ENCODE assay signal across 11 mouse cellular contexts in genomic region chr6:88934816-88935215, GRCm38 (mm10). TPM values are rescaled to one million over a fixed set of nuclear protein-coding genes. Genes with fewer than 3 reads are reported as not detected.
A peak's percentile ranks its signal among the peaks of the same experiment; 100 is the strongest.
DNase-seq lines count a peak whose midpoint lies in the region; ATAC-seq and TF ChIP-seq lines count a peak whose summit lies in the region.
"Had no signal": no experiment of that assay in that cellular context is flagged by ENCODE, and none has a peak within 500 bp of the region (broad histone marks: within the 10 kb centered on the region; RNA-seq: fewer than 3 reads in every experiment).

No protein-coding gene starts in this region.

- H3K9me3 ChIP-seq in hindbrain, embryonic 11.5 days (ENCODE audit: control insufficient read depth, low read length), result no peaks in the 10 kb centered on the region
- no peaks in the 10 kb centered on the region for H3K9me3 ChIP-seq in hindbrain, postnatal 0 days (ENCODE audit: low read length)
- no peaks in the 10 kb centered on the region for H3K9me3 ChIP-seq in CH12.LX (replicated peaks; ENCODE audit: low read length)
- H3K9me3 ChIP-seq: hindbrain, embryonic 13.5 days had no signal

- no peak for DNase-seq in hindbrain, embryonic 11.5 days (ENCODE audit: low spot score)
- DNase-seq in hindbrain, postnatal 0 days (ENCODE audit: low spot score), result no peak
- DNase-seq in CH12.LX (ENCODE audit: extremely low read depth) (peak; percentile 81), adipocyte (ENCODE audit: low spot score) (no peak)
- DNase-seq in layer of hippocampus, adult 18-20 months (ENCODE audit: low spot score in 2 of 2), result peak; percentile 69 to 88
- peak; percentile 49 to 80 for DNase-seq in lung, postnatal 4 days
- no peak for DNase-seq in adrenal gland, adult 2 months
- no peak for DNase-seq in T-cell, adult 2 months (ENCODE audit: low spot score)

- WGBS in hindbrain, embryonic 11.5 days, result 14% methylated on average over 4 of the region's 4 CpGs
- 11% methylated on average over 4 of the region's 4 CpGs for WGBS in hindbrain, postnatal 0 days

- H3K27ac ChIP-seq in hindbrain, embryonic 11.5 days (ENCODE audit: low read depth, low read length), result 0 out of 2 replicates have a peak overlapping the region, but pooled peaks have one; percentile 30
- H3K27ac ChIP-seq in hindbrain, postnatal 0 days, result no peak overlapping the region
- H3K27ac ChIP-seq in CH12.LX (ENCODE audit: insufficient read depth, low read depth), result no peak overlapping the region
- H3K27ac ChIP-seq: hindbrain, embryonic 13.5 days had no signal

- in situ Hi-C loops in CH12.LX (cut with MboI; ENCODE audit: low pct_ligation_motif_present, low pct_unique_long_range_greater_than_20kb, low sequenced_read_pairs), result loop anchor here (5.0 to 10.0 kb wide), 5 partner anchors 32 to 700 kb away; no protein-coding TSS in a partner anchor

- no peaks in the 10 kb centered on the region for H3K36me3 ChIP-seq in hindbrain, embryonic 11.5 days (ENCODE audit: control insufficient read depth, insufficient read depth, low read length)
- no peaks in the 10 kb centered on the region for H3K36me3 ChIP-seq in hindbrain, postnatal 0 days (ENCODE audit: insufficient read depth, low read length)
- no peaks in the 10 kb centered on the region for H3K36me3 ChIP-seq in CH12.LX (replicated peaks in 1 of 2; ENCODE audit: control insufficient read depth in 1 of 2, insufficient read depth in 1 of 2, low read length in 1 of 2)
- H3K36me3 ChIP-seq: hindbrain, embryonic 13.5 days had no signal

- TF ChIP-seq RAD21 in CH12.LX (IDR thresholded peaks at IDR 0.05; ENCODE audit: low read depth, low read length), result no peak

- no peak for TF ChIP-seq EP300 in CH12.LX (IDR thresholded peaks at IDR 0.05; ENCODE audit: low read length)

- peaks cover 44% of the 10 kb centered on the region for H3K4me1 ChIP-seq in hindbrain, embryonic 11.5 days (replicated peaks; ENCODE audit: control insufficient read depth, insufficient read depth, low read length)
- H3K4me1 ChIP-seq in hindbrain, postnatal 0 days (ENCODE audit: insufficient read depth, low read length), result peaks cover 28% of the 10 kb centered on the region
- H3K4me1 ChIP-seq in CH12.LX (ENCODE audit: control insufficient read depth in 1 of 2, insufficient read depth in 2 of 2), result peaks cover 50 to 81% of the 10 kb centered on the region in 2 experiments

- no peaks in the 10 kb centered on the region for H3K79me2 ChIP-seq in CH12.LX (replicated peaks; ENCODE audit: control insufficient read depth, extremely low read depth, insufficient read depth, poor library complexity, severe bottlenecking)

- dilution Hi-C loops in CH12.LX (cut with MboI; ENCODE audit: extremely low pct_ligation_motif_present, extremely low pct_unique_long_range_greater_than_20kb, low sequenced_read_pairs), result no loop called here

- no peak for TF ChIP-seq CTCF in hindbrain, postnatal 0 days (IDR thresholded peaks at IDR 0.05; ENCODE audit: low read depth)
- no peak for TF ChIP-seq CTCF in CH12.LX (conservative IDR thresholded peaks at IDR 0.05 in 1 of 2, IDR thresholded peaks at IDR 0.05 in 1 of 2; ENCODE audit: low read depth in 2 of 2, low read length in 2 of 2)

- no peak overlapping the region for H3K4me3 ChIP-seq in hindbrain, embryonic 11.5 days (ENCODE audit: low read depth, low read length)
- H3K4me3 ChIP-seq in hindbrain, postnatal 0 days (ENCODE audit: low read length), result no peak overlapping the region
- no peak overlapping the region for H3K4me3 ChIP-seq in CH12.LX (replicated peaks in 1 of 3; ENCODE audit: low read depth in 2 of 3, low read length in 2 of 3, poor library complexity in 1 of 3)
- H3K4me3 ChIP-seq: hindbrain, embryonic 13.5 days had no signal

- no peak for TF ChIP-seq POLR2A in CH12.LX (IDR thresholded peaks at IDR 0.05; ENCODE audit: low read depth, low read length)

- H3K9ac ChIP-seq in hindbrain, embryonic 11.5 days (ENCODE audit: low read depth, low read length), result no peak overlapping the region
- no peak overlapping the region for H3K9ac ChIP-seq in hindbrain, postnatal 0 days (replicated peaks; ENCODE audit: low read length)
- no peak overlapping the region for H3K9ac ChIP-seq in CH12.LX (ENCODE audit: insufficient read depth, low read depth)

- H3K27me3 ChIP-seq in hindbrain, embryonic 11.5 days (ENCODE audit: control insufficient read depth, insufficient read depth, low read length), result no peaks in the 10 kb centered on the region
- no peaks in the 10 kb centered on the region for H3K27me3 ChIP-seq in hindbrain, postnatal 0 days (ENCODE audit: insufficient read depth, low read length)
- H3K27me3 ChIP-seq in CH12.LX (replicated peaks), result no peaks in the 10 kb centered on the region

- ATAC-seq in hindbrain, embryonic 11.5 days (ENCODE audit: low FRiP score), result no peak
- ATAC-seq in hindbrain, postnatal 0 days, result no peak

- 0 out of 2 replicates have a peak overlapping the region, but pooled peaks have one; percentile 5 for H3K4me2 ChIP-seq in hindbrain, embryonic 11.5 days (replicated peaks; ENCODE audit: low read depth, low read length)
- H3K4me2 ChIP-seq in hindbrain, postnatal 0 days (ENCODE audit: low read depth, low read length), result no peak overlapping the region
- H3K4me2 ChIP-seq in CH12.LX (ENCODE audit: insufficient read depth, low read depth, poor library complexity, severe bottlenecking), result no peak overlapping the region; the same call in 1 of the 2 replicates
- H3K4me2 ChIP-seq: hindbrain, embryonic 13.5 days; liver, embryonic 11.5 days; midbrain, embryonic 11.5 days had no signal

TF ChIP-seq in CH12.LX, 34 proteins besides CTCF, POLR2A, EP300 and RAD21:
- 0 out of 2 replicates have a peak, but pooled peaks have one; percentile 27 for TF ChIP-seq ELF1 (IDR thresholded peaks at IDR 0.05; ENCODE audit: low read depth, low read length)
- no peak for TF ChIP-seq MXI1 (IDR thresholded peaks at IDR 0.05; ENCODE audit: low read depth, low read length)
- TF ChIP-seq ZMIZ1 (IDR thresholded peaks at IDR 0.05; ENCODE audit: low read depth, low read length), result no peak
- no peak for TF ChIP-seq USF2 (conservative IDR thresholded peaks at IDR 0.05; ENCODE audit: low read depth, low read length)
- TF ChIP-seq MAX (IDR thresholded peaks at IDR 0.05; ENCODE audit: low read length), result 0 out of 2 replicates have a peak, but pooled peaks have one; percentile 17
- no peak for TF ChIP-seq POLR2AphosphoS2 (IDR thresholded peaks at IDR 0.05; ENCODE audit: low read depth, low read length)
- TF ChIP-seq NRF1 (IDR thresholded peaks at IDR 0.05; ENCODE audit: low read depth, low read length), result no peak
- TF ChIP-seq ETS1 (conservative IDR thresholded peaks at IDR 0.05; ENCODE audit: low read depth, low read length), result peak; percentile 64
- no peak for TF ChIP-seq MEF2A (IDR thresholded peaks at IDR 0.05; ENCODE audit: borderline replicate concordance, low read depth, low read length)
- TF ChIP-seq BHLHE40 (IDR thresholded peaks at IDR 0.05; ENCODE audit: low read depth, low read length), result peak; percentile 72

RNA-seq across cellular contexts. Expression of gene Tpra1, which starts 32.8 kb away (rescaled TPM):
- 40.1 and 45.4 TPM in 2 replicates for polyA plus RNA-seq in hindbrain, embryonic 11.5 days (2014; fragmentation: Nextera tagmentation; extraction: Ambion mirVana)
- total RNA-seq in hindbrain, postnatal 0 days (2014; rRNA removed), result 55.2 and 88.4 TPM in 2 replicates
- 49.4 and 56.0 TPM in 2 replicates for polyA plus RNA-seq in hindbrain, postnatal 0 days (2015; fragmentation: Nextera tagmentation; extraction: Ambion mirVana)
- 13.3 and 16.0 TPM in 2 replicates for total RNA-seq in CH12.LX (2012; rRNA removed)
- total RNA-seq in CH12.LX (2014; rRNA removed), result 9.3 and 12.2 TPM in 2 replicates
- polyA plus RNA-seq in CH12.LX (2012; ENCODE audit: insufficient read length, low read depth), result 13.5 and 15.6 TPM in 2 replicates
- total RNA-seq in layer of hippocampus, adult 18-20 months (2021), result 10 to 100 TPM; 38.4 to 46.0 TPM
- total RNA-seq in adrenal gland, adult 2 months (2021), result 100 to 1,000 TPM in 1 of 2 experiments, 10 to 100 TPM in 1; 87.0 to 108 TPM
- polyA plus RNA-seq in adrenal gland, adult 2 months (2012; rRNA removed), result 578 and 603 TPM in 2 replicates

RNA-seq across cellular contexts. Expression of gene Mcm2, which starts 36.2 kb away (rescaled TPM):
- 146 and 191 TPM in 2 replicates for polyA plus RNA-seq in hindbrain, embryonic 11.5 days (2014; fragmentation: Nextera tagmentation; extraction: Ambion mirVana)
- total RNA-seq in hindbrain, postnatal 0 days (2014; rRNA removed), result 35.3 and 37.0 TPM in 2 replicates
- polyA plus RNA-seq in hindbrain, postnatal 0 days (2015; fragmentation: Nextera tagmentation; extraction: Ambion mirVana), result 21.7 and 23.3 TPM in 2 replicates
- total RNA-seq in CH12.LX (2012; rRNA removed), result 130 and 153 TPM in 2 replicates
- 146 and 148 TPM in 2 replicates for total RNA-seq in CH12.LX (2014; rRNA removed)
- polyA plus RNA-seq in CH12.LX (2012; ENCODE audit: insufficient read length, low read depth), result 148 and 207 TPM in 2 replicates
- total RNA-seq in layer of hippocampus, adult 18-20 months (2021), result 1 to 10 TPM; 5.0 to 8.8 TPM
- 10 to 100 TPM; 18.1 to 33.1 TPM for total RNA-seq in adrenal gland, adult 2 months (2021)
- polyA plus RNA-seq in adrenal gland, adult 2 months (2012; rRNA removed), result 24.4 and 33.4 TPM in 2 replicates

RNA-seq across cellular contexts. Expression of gene Podxl2, which starts 60.0 kb away (rescaled TPM):
- polyA plus RNA-seq in hindbrain, embryonic 11.5 days (2014; fragmentation: Nextera tagmentation; extraction: Ambion mirVana), result 151 and 156 TPM in 2 replicates
- 1,247 and 1,290 TPM in 2 replicates for total RNA-seq in hindbrain, postnatal 0 days (2014; rRNA removed)
- 675 and 695 TPM in 2 replicates for polyA plus RNA-seq in hindbrain, postnatal 0 days (2015; fragmentation: Nextera tagmentation; extraction: Ambion mirVana)
- total RNA-seq in CH12.LX (2012; rRNA removed) (0.34 and 0.81 TPM in 2 replicates), CH12.LX (2014; rRNA removed) (0.57 and 0.93 TPM in 2 replicates)
- polyA plus RNA-seq in CH12.LX (2012; ENCODE audit: insufficient read length, low read depth), result 0.79 TPM in 1 of 2 replicates, not detected in the other
- 100 to 1,000 TPM; 172 to 184 TPM for total RNA-seq in layer of hippocampus, adult 18-20 months (2021)
- 10 to 100 TPM; 24.2 to 78.2 TPM for total RNA-seq in adrenal gland, adult 2 months (2021)
- 263 and 360 TPM in 2 replicates for polyA plus RNA-seq in adrenal gland, adult 2 months (2012; rRNA removed)

Comparison
In these comparisons a context has a peak if more than half of its experiments do, and no peak if none do; other contexts are left out.
1. DNase-seq: peak in CH12.LX (single experiment), layer of hippocampus, adult 18-20 months (2 of 2) and lung, postnatal 4 days (2 of 2); none in hindbrain, embryonic 11.5 days (single experiment), hindbrain, postnatal 0 days (single experiment), adipocyte (single experiment), adrenal gland, adult 2 months (single experiment) and T-cell, adult 2 months (single experiment).
2. RNA of gene Podxl2, which starts 60.0 kb away (total RNA-seq): 1,247 to 1,290 TPM in hindbrain, postnatal 0 days, 172 to 184 TPM in layer of hippocampus, adult 18-20 months and 24.2 to 78.2 TPM in adrenal gland, adult 2 months; 0.34 to 0.93 TPM in CH12.LX; every median in the first group is over 10 times any median in the second.